Mouse (Mus musculus): Measurements from ENCODE around the gene Tsen34.

DNA sequence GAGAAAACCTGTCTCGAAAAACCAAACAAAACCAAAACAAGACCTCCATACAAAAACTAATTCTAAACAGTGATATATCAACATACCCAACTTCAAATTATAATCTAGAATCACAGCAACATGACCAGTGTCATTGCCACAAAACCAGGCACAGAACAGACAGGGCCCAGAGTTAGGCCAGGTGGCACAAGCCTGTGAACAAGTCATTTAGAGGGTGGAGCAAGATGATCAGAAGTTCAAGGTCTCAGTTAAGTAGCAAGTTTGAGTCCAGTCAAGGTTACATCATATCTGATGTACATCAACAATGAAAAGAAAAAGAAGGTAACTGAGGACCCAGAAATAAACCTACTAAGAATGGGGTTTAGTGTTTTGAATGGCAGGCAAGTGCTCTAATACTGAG is 16.3 kb downstream of the Tsen34 start:
- TF ChIP-seq GATA1 (IDR thresholded peaks at IDR 0.05; ENCODE audit: low read length) (no peak), TAL1 (IDR thresholded peaks at IDR 0.05; ENCODE audit: low read length) (no peak)
